ENCODE assay signal across 7 mouse cellular contexts in the genomic region with DNA sequence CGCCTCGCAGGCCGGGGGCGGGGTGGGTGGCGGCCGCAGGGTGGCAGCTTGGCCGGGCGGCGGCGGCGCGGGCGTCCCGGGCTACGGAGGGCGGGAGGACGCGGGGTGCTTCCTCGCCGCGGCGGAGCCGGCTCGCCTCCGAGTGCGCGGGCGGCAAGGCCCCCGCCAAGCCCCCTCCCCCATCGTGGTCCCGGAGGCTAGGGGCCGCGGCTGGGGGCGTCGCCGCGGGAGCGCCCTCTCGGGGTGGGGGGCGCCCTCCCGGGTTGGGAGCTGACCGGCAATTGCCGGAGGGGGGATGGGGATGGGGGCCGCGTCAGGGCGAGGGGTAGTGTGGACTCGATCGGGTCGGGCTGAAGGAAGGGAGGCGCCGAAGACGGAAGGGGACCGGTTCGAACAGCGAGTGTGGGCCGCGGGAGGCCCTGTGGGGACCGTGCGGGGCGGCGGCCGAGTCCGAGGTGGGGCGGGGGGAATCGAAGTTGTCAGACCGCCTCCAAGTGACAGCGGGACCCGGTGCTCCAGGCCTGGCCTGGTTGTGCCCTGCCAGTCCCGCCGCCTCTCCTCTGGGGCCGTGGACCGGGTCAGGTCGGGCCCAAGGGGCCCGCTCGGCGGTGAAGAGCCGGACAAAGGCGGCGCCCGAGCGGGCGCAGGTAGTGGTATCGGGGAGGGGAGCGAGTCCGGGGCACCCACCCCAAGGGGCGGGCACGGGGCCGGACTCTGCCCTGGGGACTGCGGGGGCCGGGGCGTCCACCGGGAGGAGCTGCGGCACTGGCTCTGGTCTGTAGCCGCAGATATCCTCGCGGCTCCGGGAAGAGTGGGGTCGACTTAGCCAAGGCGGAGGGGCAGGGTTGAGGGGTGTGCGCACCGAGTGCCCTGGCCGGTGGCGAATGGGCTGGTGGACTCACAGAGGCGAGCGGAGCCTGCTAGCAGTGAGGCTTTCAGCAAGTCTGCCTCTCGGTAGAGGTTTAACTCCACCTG. TPM values are rescaled to one million over a fixed set of nuclear protein-coding genes. Genes with fewer than 3 reads are reported as not detected.
DNase-seq lines count a peak whose midpoint lies in the region; ATAC-seq lines count a peak whose summit lies in the region.

No protein-coding gene starts in this region.

- H3K27me3 ChIP-seq in embryonic facial prominence, embryonic 13.5 days, result peaks cover 61% of the 10 kb centered on the region
- no peaks in the 10 kb centered on the region for H3K27me3 ChIP-seq in splenic B cell, adult 2 months (ENCODE audit: control insufficient read depth, insufficient read depth, low read length, poor library complexity, severe bottlenecking)

- peaks cover 36% of the 10 kb centered on the region for H3K4me1 ChIP-seq in embryonic facial prominence, embryonic 13.5 days

- under 1% methylated on average over 101 of the region's 106 CpGs for WGBS in embryonic facial prominence, embryonic 13.5 days

- peak overlapping the region; percentile 85 for H3K4me3 ChIP-seq in embryonic facial prominence, embryonic 13.5 days

- peak overlapping the region; percentile 99 for H3K4me2 ChIP-seq in embryonic facial prominence, embryonic 13.5 days

- intact Hi-C loops in heart, postnatal 14 days (cut with DNase I), result loop anchor here (10.0 kb wide), 1 partner anchor 282 kb away; no protein-coding TSS in a partner anchor

- H3K27ac ChIP-seq in embryonic facial prominence, embryonic 13.5 days, result peak overlapping the region; percentile 44; the same call in 1 of the 2 replicates

- no peaks in the 10 kb centered on the region for H3K36me3 ChIP-seq in embryonic facial prominence, embryonic 13.5 days
- H3K36me3 ChIP-seq in splenic B cell, adult 2 months (ENCODE audit: control insufficient read depth, insufficient read depth, low read length, poor library complexity, severe bottlenecking), result no peaks in the 10 kb centered on the region

- peak overlapping the region; percentile 83 for H3K9ac ChIP-seq in embryonic facial prominence, embryonic 13.5 days

- H3K9me3 ChIP-seq in embryonic facial prominence, embryonic 13.5 days, result no peaks in the 10 kb centered on the region

- DNase-seq in ES-CJ7 (ENCODE audit: low read depth, low spot score), result peak; percentile 48
- peak; percentile 72 for DNase-seq in adrenal gland, adult 18-20 months (ENCODE audit: low spot score in 2 of 2)
- peak; percentile 65 to 66 for DNase-seq in heart, postnatal 14 days
- DNase-seq in kidney, postnatal 4 days, result peak; percentile 68 to 81
- DNase-seq in mesoderm, embryonic 11.5 days (ENCODE audit: low read depth, low spot score), result peak; percentile 17
- DNase-seq in splenic B cell, adult 2 months (ENCODE audit: low read depth, low spot score), result peak; percentile 43

- no peak for ATAC-seq in embryonic facial prominence, embryonic 13.5 days (ENCODE audit: insufficient number of reproducible peaks, insufficient read depth, low FRiP score, low TSS enrichment, low read depth)

RNA-seq across cellular contexts. Expression of gene Bahd1, which starts 2.2 kb away (rescaled TPM):
- 10 to 100 TPM; 37.4 to 39.4 TPM for total RNA-seq in adrenal gland, adult 18-20 months (2021)
- 4.0 and 4.1 TPM in 2 replicates for polyA plus RNA-seq in embryonic facial prominence, embryonic 13.5 days (2015; fragmentation: Nextera tagmentation; extraction: Ambion mirVana)
- total RNA-seq in heart, postnatal 14 days (2021), result 10 to 100 TPM; 15.9 to 17.7 TPM

RNA-seq across cellular contexts. Expression of gene Chst14, which starts 24.0 kb away (rescaled TPM):
- 1 to 10 TPM; 7.3 to 9.0 TPM for total RNA-seq in adrenal gland, adult 18-20 months (2021)
- 48.8 and 54.9 TPM in 2 replicates for polyA plus RNA-seq in embryonic facial prominence, embryonic 13.5 days (2015; fragmentation: Nextera tagmentation; extraction: Ambion mirVana)
- total RNA-seq in heart, postnatal 14 days (2021), result 10 to 100 TPM; 10.2 to 11.3 TPM

RNA-seq across cellular contexts. Expression of gene Ivd, which starts 40.6 kb away (rescaled TPM):
- total RNA-seq in adrenal gland, adult 18-20 months (2021), result 100 to 1,000 TPM; 205 to 414 TPM
- polyA plus RNA-seq in embryonic facial prominence, embryonic 13.5 days (2015; fragmentation: Nextera tagmentation; extraction: Ambion mirVana), result 84.8 and 86.6 TPM in 2 replicates
- total RNA-seq in heart, postnatal 14 days (2021), result 100 to 1,000 TPM; 150 to 163 TPM

Comparison
In these comparisons a context has a peak if more than half of its experiments do, and no peak if none do; other contexts are left out.
1. DNase-seq: peak in every context shown above with its lines; median percentile 74 in kidney, postnatal 4 days; 72 in adrenal gland, adult 18-20 months; 66 in heart, postnatal 14 days; 48 in ES-CJ7; 43 in splenic B cell, adult 2 months; 17 in mesoderm, embryonic 11.5 days.